ENCODE assay signal across 25 mouse cellular contexts in the genomic region with DNA sequence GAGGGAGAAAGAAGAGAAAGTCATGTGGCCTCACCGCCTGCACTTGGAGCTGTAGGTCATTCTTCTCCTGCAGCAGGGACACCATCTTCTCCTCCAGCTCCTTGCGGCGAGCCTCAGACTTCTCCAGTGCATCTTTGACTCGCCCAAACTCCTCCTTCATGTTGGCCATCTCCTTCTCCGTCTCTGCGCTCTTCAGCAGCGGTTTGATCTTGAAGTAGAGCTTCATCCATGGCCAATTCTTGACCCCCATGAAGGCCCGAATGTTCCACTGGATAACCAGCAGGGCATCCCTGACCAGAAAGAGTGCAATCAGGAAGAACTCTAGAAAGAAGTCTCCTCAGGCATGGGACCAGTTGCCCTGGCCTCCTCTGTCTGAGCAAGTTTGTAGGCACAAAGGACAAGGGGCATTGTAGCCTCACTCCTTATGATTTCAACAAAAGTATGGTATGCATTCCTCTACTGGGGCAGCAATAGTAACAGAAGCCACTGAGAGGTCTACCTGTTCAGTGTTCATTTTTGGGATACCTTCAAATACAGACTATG. TPM values are rescaled to one million over a fixed set of nuclear protein-coding genes. Genes with fewer than 3 reads are reported as not detected.
"Had no signal": no experiment of that assay in that cellular context is flagged by ENCODE, and none has a peak within 500 bp of the region (broad histone marks: within the 10 kb centered on the region; RNA-seq: fewer than 3 reads in every experiment).

No protein-coding gene starts in this region.

- H3K36me3 ChIP-seq: lung, embryonic 15.5 days; midbrain, embryonic 13.5 days; midbrain, embryonic 15.5 days; neural tube, embryonic 12.5 days; stomach, embryonic 15.5 days had no signal

- H3K4me2 ChIP-seq: lung, embryonic 15.5 days; midbrain, embryonic 11.5 days; midbrain, embryonic 13.5 days; midbrain, embryonic 15.5 days; neural tube, embryonic 12.5 days; stomach, embryonic 15.5 days had no signal

- H3K4me3 ChIP-seq: lung, embryonic 15.5 days; megakaryocyte, embryonic 14.5 days; midbrain, embryonic 13.5 days; midbrain, embryonic 15.5 days; neural tube, embryonic 12.5 days; stomach, embryonic 15.5 days had no signal

- H3K9me3 ChIP-seq: lung, embryonic 15.5 days; megakaryocyte, embryonic 14.5 days; midbrain, embryonic 13.5 days; midbrain, embryonic 15.5 days; neural tube, embryonic 12.5 days; stomach, embryonic 15.5 days had no signal

- DNase-seq: lung, adult 2 months; lung, postnatal 14 days; lung, postnatal 36 days; right cerebral cortex, postnatal 14 days; thymus, adult 2 months; thymus, postnatal 25 days; thymus, postnatal 4 days had no signal

- H3K4me1 ChIP-seq: lung, embryonic 15.5 days; megakaryocyte, embryonic 14.5 days; midbrain, embryonic 13.5 days; midbrain, embryonic 15.5 days; neural tube, embryonic 12.5 days; stomach, embryonic 15.5 days had no signal

- H3K27me3 ChIP-seq: midbrain, embryonic 13.5 days; midbrain, embryonic 15.5 days; neural tube, embryonic 12.5 days; stomach, embryonic 15.5 days had no signal

- H3K9ac ChIP-seq: lung, embryonic 15.5 days; midbrain, embryonic 13.5 days; midbrain, embryonic 15.5 days; neural tube, embryonic 12.5 days; stomach, embryonic 15.5 days had no signal

- H3K27ac ChIP-seq: lung, embryonic 15.5 days; macrophage; midbrain, embryonic 13.5 days; midbrain, embryonic 15.5 days; neural tube, embryonic 12.5 days; stomach, embryonic 15.5 days; stomach, postnatal 0 days had no signal

- ATAC-seq: lung, postnatal 0 days; midbrain, embryonic 13.5 days; midbrain, embryonic 15.5 days had no signal

RNA-seq across cellular contexts. Expression of gene Myh6, which starts 13.0 kb away (rescaled TPM):
- total RNA-seq: megakaryocyte progenitor cell, adult 5-6 weeks; monocyte, adult 5-6 weeks; neutrophil, adult 5-6 weeks had no signal
- polyA plus RNA-seq: macrophage had no signal

RNA-seq across cellular contexts. Expression of gene Cmtm5, which starts 17.7 kb away (rescaled TPM):
- total RNA-seq: megakaryocyte progenitor cell, adult 5-6 weeks; monocyte, adult 5-6 weeks; neutrophil, adult 5-6 weeks had no signal
- polyA plus RNA-seq: macrophage; testis, adult 2 months had no signal

RNA-seq across cellular contexts. Expression of gene Il25, which starts 21.2 kb away (rescaled TPM):
- total RNA-seq: megakaryocyte progenitor cell, adult 5-6 weeks; midbrain, postnatal 0 days; monocyte, adult 5-6 weeks; neutrophil, adult 5-6 weeks had no signal
- polyA plus RNA-seq: lung, adult 2 months; lung, postnatal 0 days; macrophage; midbrain, embryonic 11.5 days; spleen, adult 2 months; testis, adult 2 months had no signal

RNA-seq across cellular contexts. Expression of gene Gm17428, which starts 23.0 kb away (rescaled TPM):
- total RNA-seq: megakaryocyte progenitor cell, adult 5-6 weeks; midbrain, postnatal 0 days; monocyte, adult 5-6 weeks; neutrophil, adult 5-6 weeks had no signal
- polyA plus RNA-seq: lung, adult 2 months; lung, embryonic 15.5 days; lung, postnatal 0 days; macrophage; midbrain, embryonic 11.5 days; midbrain, embryonic 13.5 days; midbrain, embryonic 15.5 days; midbrain, postnatal 0 days; neural tube, embryonic 12.5 days; neural tube, embryonic 14.5 days; spleen, adult 2 months; stomach, embryonic 15.5 days; stomach, postnatal 0 days; testis, adult 2 months; thymus, adult 2 months; urinary bladder, adult 2 months had no signal

RNA-seq across cellular contexts. Expression of gene Efs, which starts 27.8 kb away (rescaled TPM):
- total RNA-seq: megakaryocyte progenitor cell, adult 5-6 weeks; monocyte, adult 5-6 weeks; neutrophil, adult 5-6 weeks had no signal
- polyA plus RNA-seq: macrophage had no signal
